Mouse (Mus musculus): ENCODE measurements around the gene Styx.
"Not testable (repeated sequence)": the region's sequence is repeated elsewhere in the genome, so short reads cannot be mapped to it uniquely, and the experiment has no call there.

Styx gene

GRCm38 (mm10) chr14:45466371-45466770 lies 115.5 kb downstream of the Styx start:
- in situ Hi-C loops (cut with MboI, MseI), result not testable (repeated sequence)

GRCm38 (mm10) chr14:45469446-45469845 lies 118.6 kb downstream of the Styx start:
- in situ Hi-C loops (cut with MboI, MseI), result no loop called here

All from T-helper 2 cell (primary cell).